Mouse (Mus musculus) heart, adult 11 months (tissue): ENCODE measurements around the gene Dohh.

Experiments
- DNase-seq: peaks from one replicate; pipeline ENCODE4 v3.0.0; 2022

The Dohh gene

GRCm38 (mm10) chr10:81419111-81419928 lies 35.1 kb downstream of the Dohh start:
- peak; percentile 90 for DNase-seq

GRCm38 (mm10) chr10:81420191-81420767 lies 36.1 kb downstream of the Dohh start:
- DNase-seq: peak; percentile 95

GRCm38 (mm10) chr10:81421041-81421796 lies 37.0 kb downstream of the Dohh start:
- DNase-seq: peak; percentile 91

GRCm38 (mm10) chr10:81421797-81422100 lies 37.5 kb downstream of the Dohh start:
- DNase-seq: peak; percentile 97

- peak; percentile 94 for DNase-seq
Observed at GRCm38 (mm10) chr10:81422191-81422590, 38.0 kb downstream of the Dohh start.

- DNase-seq: peak; percentile 91
Observed at GRCm38 (mm10) chr10:81422661-81423217, 38.5 kb downstream of the Dohh start.

GRCm38 (mm10) chr10:81423476-81424245 lies 39.4 kb downstream of the Dohh start:
- peak; percentile 94 for DNase-seq

GRCm38 (mm10) chr10:81424246-81425051 lies 40.2 kb downstream of the Dohh start:
- DNase-seq: peak; percentile 98

- peak; percentile 98 for DNase-seq
Observed at GRCm38 (mm10) chr10:81425236-81425850, 41.1 kb downstream of the Dohh start.

GRCm38 (mm10) chr10:81426081-81426671 lies 41.9 kb downstream of the Dohh start:
- DNase-seq: peak; percentile 96

GRCm38 (mm10) chr10:81426897-81427296 lies 42.7 kb downstream of the Dohh start:
- peak; percentile 98 for DNase-seq

GRCm38 (mm10) chr10:81427327-81427726 lies 43.1 kb downstream of the Dohh start:
- no peak for DNase-seq

- DNase-seq: peak; percentile 96
Observed at GRCm38 (mm10) chr10:81427804-81428506, 43.7 kb downstream of the Dohh start.

- peak; percentile 94 for DNase-seq
Observed at GRCm38 (mm10) chr10:81428507-81428870, 44.3 kb downstream of the Dohh start.

- peak; percentile 96 for DNase-seq
Observed at GRCm38 (mm10) chr10:81429092-81429491, 44.9 kb downstream of the Dohh start.

- DNase-seq: peak; percentile 100
Observed at GRCm38 (mm10) chr10:81429605-81430061, 45.4 kb downstream of the Dohh start.

- DNase-seq: peak; percentile 99
Observed at GRCm38 (mm10) chr10:81430141-81430830, 46.1 kb downstream of the Dohh start.

GRCm38 (mm10) chr10:81430831-81431525 lies 46.8 kb downstream of the Dohh start:
- peak; percentile 98 for DNase-seq
